Mouse (Mus musculus) liver, embryonic 16.5 days (tissue): ENCODE measurements around the gene Dennd5a. TPM values are rescaled to one million over a fixed set of nuclear protein-coding genes. Genes with fewer than 3 reads are reported as not detected.

Experiments
- ATAC-seq: fragments of 200-750 bp; cut with Nextera tagmentation; 2 replicates; pipeline ENCODE4 v1.8.0; 2017; ENCODE audit warnings: low read depth, mild to moderate bottlenecking, moderate number of reproducible peaks, moderate library complexity
- H3K27ac ChIP-seq: fragments of 300-500 bp; sonication (generic); 2 replicates; pipeline ENCODE4 v1.5.1; 2014; ENCODE audit warnings: mild to moderate bottlenecking, low read length
- H3K27me3 ChIP-seq: fragments of 300-500 bp; sonication (generic); 2 replicates; pipeline ENCODE4 v1.6.1; 2014; ENCODE audit warnings: low read depth, low read length, mixed read lengths; ENCODE audit not compliant: control insufficient read depth, insufficient read depth
- H3K36me3 ChIP-seq: fragments of 300-500 bp; sonication (generic); 2 replicates; pipeline ENCODE4 v1.6.1; 2014; ENCODE audit warnings: mild to moderate bottlenecking; ENCODE audit not compliant: control insufficient read depth, insufficient read depth
- H3K4me1 ChIP-seq: fragments of 300-500 bp; sonication (generic); 2 replicates; pipeline ENCODE4 v1.6.1; 2014; ENCODE audit warnings: low read depth, low read length, mixed read lengths; ENCODE audit not compliant: control insufficient read depth
- H3K4me2 ChIP-seq: fragments of 300-500 bp; sonication (generic); 2 replicates; pipeline ENCODE4 v1.6.1; 2014; ENCODE audit warnings: low read depth, low read length, mixed read lengths
- H3K4me3 ChIP-seq: fragments of 300-500 bp; sonication (generic); 2 replicates; pipeline ENCODE4 v1.5.1; 2014; ENCODE audit warnings: low read depth, mild to moderate bottlenecking, low read length
- H3K9ac ChIP-seq: fragments of 300-500 bp; sonication (generic); 2 replicates; pipeline ENCODE4 v1.6.1; 2014; ENCODE audit warnings: low read depth, low read length
- H3K9me3 ChIP-seq: fragments of 300-500 bp; sonication (generic); replicated peaks from 2 replicates; pipeline ENCODE4 v1.6.1; 2016; ENCODE audit warnings: low read length; ENCODE audit not compliant: control insufficient read depth
- WGBS: fragments of 180-500 bp; shearing (Covaris S2); extraction: QIAGEN DNeasy Blood & Tissue Kit; methylation state at CpG from one replicate; pipeline ENCODE4 v1.1.7; 2014; ENCODE audit not compliant: insufficient replicate concordance; 5-methylcytosine and 5-hydroxymethylcytosine counted together
- polyA plus RNA-seq: library from polyadenylated mRNA; unstranded; fragments of >200 nt; fragmentation: Nextera tagmentation; extraction: Ambion mirVana; gene quantifications from 2 replicates; pipeline ENCODE4 v1.2.1, GENCODE M21; 2015

Gene Dennd5a
- polyA plus RNA-seq, 1 experiment from 2014 or later: 7.0 TPM

DNA sequence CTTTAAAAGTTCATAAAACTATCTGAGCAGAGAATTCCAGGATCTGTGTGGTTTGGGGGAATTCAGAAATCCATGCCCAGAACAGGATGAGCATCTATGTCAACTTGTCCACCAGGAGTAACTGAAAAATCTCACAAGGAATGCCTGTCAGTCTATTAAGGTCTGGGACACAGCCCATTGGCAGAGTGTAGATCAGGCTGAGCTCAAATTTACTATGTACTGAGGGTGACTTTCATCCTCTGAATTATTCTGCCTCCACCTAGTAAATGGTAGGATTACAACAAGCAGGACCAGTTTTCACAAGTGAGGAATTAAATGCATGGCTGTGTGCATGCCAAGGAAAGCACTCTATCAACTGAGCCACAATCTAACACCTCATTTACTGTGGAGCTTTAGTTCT lies 9.3 kb upstream of the Dennd5a start:
- no peaks in the 10 kb centered on the region for H3K4me1 ChIP-seq
- ATAC-seq: no peak
- H3K27ac ChIP-seq: no peak overlapping the region
- H3K27me3 ChIP-seq: no peaks in the 10 kb centered on the region
- no peak overlapping the region for H3K4me2 ChIP-seq
- H3K9ac ChIP-seq: no peak overlapping the region
- H3K36me3 ChIP-seq: peaks cover 3% of the 10 kb centered on the region; the same call in 1 of the 2 replicates
- H3K4me3 ChIP-seq: no peak overlapping the region
- no peaks in the 10 kb centered on the region for H3K9me3 ChIP-seq

DNA sequence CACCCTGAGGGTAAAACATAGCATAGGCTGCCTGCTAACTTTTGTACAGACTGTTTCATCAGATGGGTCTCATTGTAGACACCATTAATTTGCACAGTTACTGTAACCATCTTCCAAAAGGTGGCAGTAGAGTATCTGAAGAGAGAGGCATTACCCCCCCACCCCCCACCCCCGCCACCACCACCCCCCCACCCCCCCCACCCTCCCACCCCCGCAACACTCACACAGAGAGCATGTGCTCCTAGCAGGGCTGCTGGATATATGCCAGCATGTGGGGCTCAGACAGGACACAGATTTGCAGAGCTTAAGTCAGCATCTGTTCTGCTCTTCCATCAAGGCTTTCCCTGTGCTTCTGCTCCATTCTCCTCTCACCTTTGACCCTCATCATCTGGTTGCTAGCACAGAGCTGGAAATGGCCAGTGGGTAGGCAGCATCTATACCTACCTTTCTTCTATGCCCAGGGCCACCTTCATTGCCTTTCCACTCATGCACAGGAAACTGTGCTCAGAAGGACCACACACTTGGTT lies 8.7 kb upstream of the Dennd5a start:
- Histone ChIP-seq H3K4me1 (no peaks in the 10 kb centered on the region), H3K36me3 (peaks cover 3% of the 10 kb centered on the region; the same call in 1 of the 2 replicates), H3K27me3 (no peaks in the 10 kb centered on the region), H3K9me3 (no peaks in the 10 kb centered on the region), H3K4me2 (no peak overlapping the region), H3K4me3 (no peak overlapping the region), H3K27ac (no peak overlapping the region), H3K9ac (no peak overlapping the region)
- ATAC-seq: peak; percentile 35
- WGBS: no CpG with 5 or more reads among the region's 2 CpGs

DNA sequence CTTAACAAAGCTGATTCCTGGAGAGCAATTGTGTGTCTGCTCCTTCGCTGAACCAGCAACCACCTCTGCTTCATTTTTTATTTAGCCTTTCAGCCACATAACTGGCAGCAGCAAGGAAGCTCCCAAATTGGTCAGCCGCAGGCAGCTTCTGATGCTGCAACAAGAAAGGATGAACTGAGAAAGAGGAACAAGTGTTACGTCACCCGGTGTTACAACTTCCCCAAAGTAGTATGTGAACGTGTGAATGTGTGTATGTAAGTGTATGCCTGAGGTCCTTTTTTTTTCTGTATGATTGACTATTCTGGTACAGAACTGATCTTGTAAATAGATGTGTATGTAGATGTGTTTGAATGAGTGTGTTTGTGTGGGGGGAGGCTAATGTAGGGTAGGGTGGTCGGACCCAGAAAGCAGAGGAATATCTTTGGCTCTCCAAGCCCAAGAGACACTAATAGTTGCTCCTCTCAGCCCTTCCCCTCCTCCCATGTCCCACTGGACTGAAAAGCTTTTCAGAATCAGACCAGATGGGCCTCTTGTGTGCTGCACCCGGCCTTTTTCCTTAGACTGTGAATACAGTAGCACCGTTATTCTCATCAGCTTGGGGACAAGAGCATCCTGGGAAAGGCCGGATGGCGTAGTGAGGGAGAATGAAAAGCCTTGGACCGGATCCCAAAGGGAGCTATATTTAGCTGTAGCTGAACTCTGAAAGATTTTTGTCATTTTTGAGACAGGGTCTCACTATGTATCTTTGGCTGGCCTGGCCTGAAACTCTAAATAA lies 7.7 kb upstream of the Dennd5a start:
- Histone ChIP-seq H3K9ac (no peak overlapping the region), H3K27ac (no peak overlapping the region), H3K36me3 (peaks cover 3% of the 10 kb centered on the region; the same call in 1 of the 2 replicates), H3K4me3 (no peak overlapping the region), H3K4me1 (no peaks in the 10 kb centered on the region), H3K27me3 (no peaks in the 10 kb centered on the region), H3K4me2 (no peak overlapping the region), H3K9me3 (no peaks in the 10 kb centered on the region)
- no peak for ATAC-seq
- 52% methylated on average over 11 of the region's 11 CpGs for WGBS

DNA sequence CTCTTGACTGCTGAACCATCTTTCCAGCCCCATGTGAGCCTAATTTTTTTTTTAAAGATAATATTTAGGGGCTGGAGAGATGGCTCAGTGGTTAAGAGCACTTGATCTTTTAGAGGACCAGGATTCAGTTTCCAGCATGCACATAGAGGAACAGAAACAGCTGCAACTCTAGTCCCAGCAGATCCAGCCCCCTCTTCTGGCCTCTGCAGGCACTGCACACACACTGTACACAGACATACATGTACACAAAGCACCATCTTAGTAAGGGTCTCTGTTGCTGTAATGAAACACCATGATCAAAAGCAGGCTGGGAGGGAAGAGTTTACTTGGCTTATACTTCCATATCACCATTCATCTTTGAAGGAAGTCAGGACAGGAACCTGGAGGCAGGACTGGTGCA lies 5.4 kb upstream of the Dennd5a start:
- Histone ChIP-seq H3K27ac (no peak overlapping the region), H3K4me2 (no peak overlapping the region), H3K27me3 (no peaks in the 10 kb centered on the region), H3K4me1 (peaks cover 1% of the 10 kb centered on the region), H3K9me3 (no peaks in the 10 kb centered on the region), H3K9ac (no peak overlapping the region), H3K4me3 (no peak overlapping the region), H3K36me3 (no peaks in the 10 kb centered on the region)
- ATAC-seq: no peak

DNA sequence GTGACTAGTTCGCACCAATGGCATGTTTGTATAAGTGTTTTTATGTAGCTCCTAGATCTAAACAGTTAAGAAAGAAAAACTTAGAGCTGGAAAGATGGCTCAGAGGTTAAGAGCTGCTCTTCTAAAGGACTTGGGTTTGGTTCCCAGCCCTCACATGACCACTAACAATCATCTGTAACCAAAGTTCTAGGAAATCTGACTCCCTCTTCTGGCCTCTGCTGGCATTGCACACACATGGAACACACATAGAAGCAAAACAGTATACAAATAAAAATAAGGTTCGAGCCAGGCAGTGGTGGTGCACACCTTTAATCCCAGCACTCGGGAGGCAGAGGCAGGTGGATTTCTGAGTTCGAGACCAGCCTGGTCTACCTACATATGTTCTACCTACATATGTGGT lies 3.4 kb upstream of the Dennd5a start:
- H3K4me3 ChIP-seq: no peak overlapping the region
- ATAC-seq: no peak
- no peak overlapping the region for H3K27ac ChIP-seq
- 71% methylated on average over 4 of the region's 4 CpGs for WGBS
- peaks cover 12% of the 10 kb centered on the region for H3K4me1 ChIP-seq
- no peak overlapping the region for H3K9ac ChIP-seq
- no peaks in the 10 kb centered on the region for H3K9me3 ChIP-seq
- no peaks in the 10 kb centered on the region for H3K36me3 ChIP-seq
- no peak overlapping the region for H3K4me2 ChIP-seq
- no peaks in the 10 kb centered on the region for H3K27me3 ChIP-seq

DNA sequence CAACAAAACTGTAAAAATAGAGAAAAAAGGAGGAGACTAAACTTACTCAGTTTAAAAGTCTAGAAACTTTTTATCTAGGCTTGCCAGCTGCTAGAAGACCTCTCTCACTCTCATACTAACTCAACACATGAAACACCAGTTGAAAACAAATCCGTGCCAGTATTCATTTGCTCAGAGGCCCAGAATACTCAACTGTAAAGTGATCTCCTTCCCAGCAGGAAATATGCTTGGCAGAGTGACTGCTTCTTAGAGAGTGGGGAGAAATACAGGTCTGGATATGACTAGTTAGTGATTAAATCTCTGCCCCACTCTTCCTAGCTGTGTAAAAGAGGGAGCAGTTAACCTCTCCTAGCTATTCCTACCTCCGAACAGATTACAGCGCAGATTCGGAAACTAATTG lies 2.3 kb upstream of the Dennd5a start:
- H3K4me3 ChIP-seq: no peak overlapping the region
- H3K9ac ChIP-seq: no peak overlapping the region
- H3K27me3 ChIP-seq: no peaks in the 10 kb centered on the region
- no peak overlapping the region for H3K4me2 ChIP-seq
- no peaks in the 10 kb centered on the region for H3K9me3 ChIP-seq
- no peak overlapping the region for H3K27ac ChIP-seq
- WGBS: 68% methylated on average over 4 of the region's 4 CpGs
- no peaks in the 10 kb centered on the region for H3K36me3 ChIP-seq
- H3K4me1 ChIP-seq: peaks cover 21% of the 10 kb centered on the region
- ATAC-seq: no peak

DNA sequence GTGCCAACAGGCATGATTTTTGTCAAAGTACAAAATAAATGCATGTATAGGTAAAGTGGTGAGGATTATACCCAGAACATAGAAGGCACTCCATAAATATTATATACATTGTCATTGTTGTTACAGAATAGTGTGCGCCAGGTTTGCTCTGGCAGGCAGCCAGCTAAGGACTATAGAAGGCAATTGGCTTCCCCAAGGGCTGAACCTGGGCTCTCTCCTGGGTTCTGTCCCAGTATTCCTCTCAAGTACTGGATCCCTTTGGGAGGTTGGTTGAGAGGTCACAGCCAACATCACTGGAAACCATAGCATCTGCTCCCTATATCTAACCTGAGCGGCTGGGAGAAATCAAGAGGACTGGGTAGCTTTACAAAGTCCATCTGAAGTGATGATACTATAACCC lies 1.3 kb upstream of the Dennd5a start:
- 79% methylated on average over 2 of the region's 2 CpGs for WGBS
- H3K4me1 ChIP-seq: peaks cover 22% of the 10 kb centered on the region
- no peak overlapping the region for H3K4me2 ChIP-seq
- no peaks in the 10 kb centered on the region for H3K36me3 ChIP-seq
- H3K9ac ChIP-seq: no peak overlapping the region
- no peak for ATAC-seq
- H3K4me3 ChIP-seq: no peak overlapping the region
- no peak overlapping the region for H3K27ac ChIP-seq
- no peaks in the 10 kb centered on the region for H3K9me3 ChIP-seq
- H3K27me3 ChIP-seq: no peaks in the 10 kb centered on the region

DNA sequence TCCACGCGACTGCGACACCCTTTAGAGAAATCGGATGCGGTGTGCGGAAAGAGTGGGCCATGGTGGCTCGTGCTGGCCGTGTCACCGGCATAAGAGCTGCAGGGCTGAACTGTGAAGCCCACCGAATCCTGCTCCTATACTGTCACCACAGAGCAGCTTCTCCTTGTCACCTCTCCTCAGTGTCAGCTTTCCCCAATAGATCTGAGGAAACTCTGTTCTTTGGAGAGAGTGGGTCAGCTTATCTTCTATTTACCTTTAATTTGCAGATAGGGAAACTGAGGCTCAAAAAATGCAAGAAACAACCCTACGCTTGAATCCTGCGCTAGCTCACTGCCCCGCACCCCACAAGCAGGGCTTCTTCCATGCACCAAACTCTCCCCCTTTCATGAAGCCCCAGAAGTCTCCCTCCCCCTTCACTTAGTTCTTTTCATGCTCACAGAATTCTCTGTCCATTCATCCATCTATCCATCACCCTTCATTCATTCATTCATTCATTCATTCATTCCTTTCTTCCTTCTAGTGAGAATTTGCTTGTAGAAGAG lies 414 bp upstream of the Dennd5a start:
- WGBS: 10% methylated on average over 13 of the region's 13 CpGs
- no peaks in the 10 kb centered on the region for H3K9me3 ChIP-seq
- H3K27me3 ChIP-seq: no peaks in the 10 kb centered on the region
- H3K9ac ChIP-seq: peak overlapping the region; percentile 84
- peak overlapping the region; percentile 83 for H3K4me2 ChIP-seq
- peaks cover 22% of the 10 kb centered on the region for H3K4me1 ChIP-seq
- H3K27ac ChIP-seq: peak overlapping the region; percentile 76
- ATAC-seq: no peak
- H3K4me3 ChIP-seq: peak overlapping the region; percentile 82
- no peaks in the 10 kb centered on the region for H3K36me3 ChIP-seq
